Comparison of ENCODE assay signal across 8 mouse cellular contexts in genomic region chr9:109009636-109010315, GRCm38 (mm10). TPM values are rescaled to one million over a fixed set of nuclear protein-coding genes. Genes with fewer than 3 reads are reported as not detected.
DNase-seq lines count a peak whose midpoint lies in the region; ATAC-seq lines count a peak whose summit lies in the region.

No protein-coding gene starts in this region.

- DNase-seq in frontal cortex, postnatal 14 days (ENCODE audit: low spot score in 2 of 2) = no peak
- peak; percentile 43 for DNase-seq in thymus, postnatal 4 days
- no peak for DNase-seq in thymus, postnatal 25 days
- DNase-seq in naive thymus-derived CD4-positive, alpha-beta T cell, adult 2 months (ENCODE audit: low read depth) = peak; percentile 25
- DNase-seq in ovary, postnatal 14 days (ENCODE audit: low spot score) = no peak
- DNase-seq in c-Kit-positive CD71-positive TER-119-positive erythroid progenitor cells, embryonic 14.5 days (ENCODE audit: low spot score) = no peak

- no peaks in the 10 kb centered on the region for H3K4me1 ChIP-seq in intestine, embryonic 16.5 days (ENCODE audit: control insufficient read depth, insufficient read depth, low read length)

- peak; percentile 70 for ATAC-seq in frontal cortex, adult (ENCODE audit: low TSS enrichment)
- no peak; the same call in 1 of the 2 replicates for ATAC-seq in intestine, embryonic 16.5 days

- H3K36me3 ChIP-seq in intestine, embryonic 16.5 days (ENCODE audit: control insufficient read depth, insufficient read depth, low read length) = no peaks in the 10 kb centered on the region

- no peak overlapping the region for H3K27ac ChIP-seq in intestine, embryonic 16.5 days (ENCODE audit: low read length)

- peak overlapping the region; percentile 13; the same call in 1 of the 2 replicates for H3K9ac ChIP-seq in intestine, embryonic 16.5 days (ENCODE audit: low read depth, low read length)

- 45% methylated on average over 17 of the region's 17 CpGs for WGBS in intestine, embryonic 16.5 days

- no peaks in the 10 kb centered on the region for H3K9me3 ChIP-seq in intestine, embryonic 16.5 days (ENCODE audit: control insufficient read depth, low read length)

- H3K4me3 ChIP-seq in intestine, embryonic 16.5 days (ENCODE audit: low read length) = no peak overlapping the region

- no peaks in the 10 kb centered on the region for H3K27me3 ChIP-seq in intestine, embryonic 16.5 days (replicated peaks; ENCODE audit: control insufficient read depth, insufficient read depth, low read length)

- no peak overlapping the region for H3K4me2 ChIP-seq in intestine, embryonic 16.5 days (ENCODE audit: low read depth, low read length)

RNA-seq across cellular contexts. Expression of gene Pfkfb4, which starts 18.2 kb away (rescaled TPM):
- polyA plus RNA-seq in intestine, embryonic 16.5 days (2015; fragmentation: Nextera tagmentation; extraction: Ambion mirVana) = 15.1 and 21.7 TPM in 2 replicates

RNA-seq across cellular contexts. Expression of gene Ucn2, which starts 24.0 kb away (rescaled TPM):
- not detected in 2 replicates for polyA plus RNA-seq in intestine, embryonic 16.5 days (2015; fragmentation: Nextera tagmentation; extraction: Ambion mirVana)

RNA-seq across cellular contexts. Expression of gene Shisa5, which starts 28.6 kb away (rescaled TPM):
- 162 and 184 TPM in 2 replicates for polyA plus RNA-seq in intestine, embryonic 16.5 days (2015; fragmentation: Nextera tagmentation; extraction: Ambion mirVana)

RNA-seq across cellular contexts. Expression of gene Trex1, which starts 49.8 kb away (rescaled TPM):
- polyA plus RNA-seq in intestine, embryonic 16.5 days (2015; fragmentation: Nextera tagmentation; extraction: Ambion mirVana) = 13.0 and 14.4 TPM in 2 replicates

RNA-seq across cellular contexts. Expression of gene Col7a1, which starts 56.4 kb away (rescaled TPM):
- polyA plus RNA-seq in intestine, embryonic 16.5 days (2015; fragmentation: Nextera tagmentation; extraction: Ambion mirVana) = 0.99 and 1.2 TPM in 2 replicates

Comparison
In these comparisons a context has a peak if more than half of its experiments do, and no peak if none do; other contexts are left out.
1. DNase-seq: peak in thymus, postnatal 4 days (single experiment) and naive thymus-derived CD4-positive, alpha-beta T cell, adult 2 months (single experiment); none in frontal cortex, postnatal 14 days (0 of 2), thymus, postnatal 25 days (single experiment), ovary, postnatal 14 days (single experiment) and c-Kit-positive CD71-positive TER-119-positive erythroid progenitor cells, embryonic 14.5 days (single experiment).